Mouse (Mus musculus): ENCODE data around the gene Hnrnpdl.

GRCm38 (mm10) chr5:100047871-100048270 lies 8.4 kb upstream of the Hnrnpdl start:
- TF ChIP-seq CTCF (IDR thresholded peaks at IDR 0.05; ENCODE audit: low read depth, low read length) (no peak), POLR2A (IDR thresholded peaks at IDR 0.05; ENCODE audit: borderline replicate concordance, low read depth, low read length) (no peak)
